Mouse (Mus musculus): ENCODE results near the gene Ablim1. TPM values are rescaled to one million over a fixed set of nuclear protein-coding genes. Genes with fewer than 3 reads are reported as not detected.
A peak's percentile ranks its signal among the peaks of the same experiment; 100 is the strongest.

Gene Ablim1
- total RNA-seq, 4 experiments from 2014 or later: 450 to 472 (median 462) TPM

DNA sequence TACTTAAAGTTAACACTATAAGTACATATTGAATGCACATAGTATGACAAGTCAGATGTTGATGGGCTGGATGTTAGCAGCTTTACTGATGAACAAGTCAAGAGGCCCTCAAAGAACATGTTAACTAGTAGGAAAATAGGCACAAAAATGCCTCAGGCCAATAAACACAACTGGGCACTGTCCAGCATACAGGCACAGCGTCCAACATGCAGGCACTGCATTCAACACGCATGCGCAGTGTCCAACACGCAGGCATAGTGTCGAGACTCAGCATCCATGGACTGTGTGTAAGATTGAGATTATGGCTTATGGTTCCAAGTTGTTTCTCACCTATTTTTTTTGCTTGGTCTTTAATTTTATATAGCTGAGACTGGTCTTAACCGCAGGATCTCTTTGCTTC is 92.1 kb downstream of the Ablim1 start:
- DNase-seq (ENCODE audit: low spot score): no peak

GRCm38 (mm10) chr19:57221684-57222235 is 93.0 kb downstream of the Ablim1 start:
- DNase-seq (ENCODE audit: low spot score): no peak

GRCm38 (mm10) chr19:57219758-57220157 is 95.0 kb downstream of the Ablim1 start:
- DNase-seq (ENCODE audit: low spot score): no peak

GRCm38 (mm10) chr19:57217161-57217560 is 97.6 kb downstream of the Ablim1 start:
- no peak for DNase-seq (ENCODE audit: low spot score)

GRCm38 (mm10) chr19:57215527-57215926 is 99.2 kb downstream of the Ablim1 start:
- no peak for DNase-seq (ENCODE audit: low spot score)

DNA sequence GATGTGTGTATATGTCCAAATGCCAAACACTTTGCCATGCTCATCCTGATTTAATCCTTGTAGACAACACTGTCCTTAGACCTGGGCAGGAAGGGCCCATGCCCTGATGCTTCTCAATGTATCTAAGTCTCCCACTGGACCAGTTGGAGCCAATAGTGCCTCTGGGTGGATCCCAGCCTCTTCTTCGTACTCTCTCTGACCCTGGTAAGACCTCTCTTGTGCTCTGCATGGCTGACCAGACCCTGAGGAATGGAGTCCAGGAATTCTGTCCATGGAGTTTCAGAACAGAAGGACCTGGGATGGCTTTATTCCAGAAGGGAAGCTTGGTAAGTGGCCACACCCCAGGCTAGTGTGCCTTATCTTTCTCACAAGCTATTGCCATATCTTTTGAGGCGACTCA is 102.3 kb downstream of the Ablim1 start:
- DNase-seq (ENCODE audit: low spot score): no peak

GRCm38 (mm10) chr19:57211444-57212111 is 103.1 kb downstream of the Ablim1 start:
- DNase-seq (ENCODE audit: low spot score): peak; percentile 81

GRCm38 (mm10) chr19:57210924-57211323 is 103.8 kb downstream of the Ablim1 start:
- DNase-seq (ENCODE audit: low spot score): no peak

DNA sequence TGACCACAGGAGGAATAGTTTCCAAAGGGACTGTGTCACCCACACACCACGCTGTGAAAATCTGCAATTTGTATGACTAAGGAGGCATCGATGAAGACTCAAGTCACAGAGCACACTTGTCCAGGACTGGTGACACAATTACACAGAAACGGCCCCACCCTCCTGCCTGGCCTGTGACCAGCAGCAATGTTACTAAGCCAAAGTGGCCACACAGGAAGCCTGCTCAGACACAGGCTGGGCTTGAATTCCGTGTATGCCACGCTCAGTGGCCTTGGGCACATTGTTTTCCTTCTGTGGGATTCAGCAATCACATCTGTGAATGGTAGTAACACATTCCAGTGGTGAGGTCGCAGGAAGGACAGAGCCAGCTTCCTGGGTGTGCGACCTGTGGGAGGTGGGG is 110.6 kb downstream of the Ablim1 start:
- no peak for DNase-seq (ENCODE audit: low spot score)

DNA sequence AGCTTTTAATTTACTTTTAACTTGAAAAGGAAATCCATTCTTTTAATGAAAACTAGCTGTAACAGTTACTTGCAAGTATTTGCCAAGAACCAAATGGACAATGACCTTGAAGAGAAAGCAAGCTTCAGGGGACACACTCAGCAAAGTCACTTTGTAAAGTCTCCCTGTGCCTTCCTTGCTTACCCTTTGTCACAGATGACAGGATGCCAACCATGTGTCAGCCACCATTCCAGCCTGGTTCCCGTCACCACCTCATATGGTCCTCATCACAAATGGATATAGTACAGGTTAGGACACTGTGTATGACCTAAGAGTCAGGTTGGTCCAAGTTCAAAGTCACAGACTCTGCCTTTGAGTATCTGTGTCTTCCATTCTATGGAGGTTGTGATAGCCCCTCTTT is 112.2 kb downstream of the Ablim1 start:
- no peak for DNase-seq (ENCODE audit: low spot score)

GRCm38 (mm10) chr19:57201090-57201483 is 113.6 kb downstream of the Ablim1 start:
- no peak for DNase-seq (ENCODE audit: low spot score)

DNA sequence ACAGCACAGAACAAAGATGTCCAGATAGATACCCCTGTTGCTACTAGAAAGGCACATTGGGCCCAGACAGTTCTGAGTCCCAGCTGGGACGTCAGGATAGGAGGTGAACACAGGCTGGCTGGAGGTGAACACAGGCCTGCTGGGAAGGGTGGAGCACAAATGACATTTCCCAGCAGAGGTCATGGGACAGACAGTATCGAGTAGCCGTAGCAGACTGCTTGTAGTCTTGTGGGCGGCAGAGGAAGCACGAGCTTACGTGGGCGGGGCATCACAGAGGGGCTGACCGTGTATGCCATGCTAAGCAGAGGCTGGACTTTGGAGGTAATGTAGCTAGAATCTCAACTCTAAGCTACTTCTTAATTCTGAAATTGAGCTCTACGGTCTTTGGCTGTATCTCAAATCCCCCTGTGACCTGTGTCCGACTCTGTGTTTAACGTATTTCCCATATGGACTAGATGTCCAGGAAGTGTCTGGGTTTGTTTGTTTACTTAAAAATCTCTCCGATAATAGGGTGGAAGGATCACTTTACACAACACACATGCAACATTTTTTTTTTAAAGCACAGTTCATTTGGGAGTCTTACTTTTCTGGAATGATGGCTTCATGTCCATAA is 114.1 kb downstream of the Ablim1 start:
- DNase-seq (ENCODE audit: low spot score): peak; percentile 70

DNA sequence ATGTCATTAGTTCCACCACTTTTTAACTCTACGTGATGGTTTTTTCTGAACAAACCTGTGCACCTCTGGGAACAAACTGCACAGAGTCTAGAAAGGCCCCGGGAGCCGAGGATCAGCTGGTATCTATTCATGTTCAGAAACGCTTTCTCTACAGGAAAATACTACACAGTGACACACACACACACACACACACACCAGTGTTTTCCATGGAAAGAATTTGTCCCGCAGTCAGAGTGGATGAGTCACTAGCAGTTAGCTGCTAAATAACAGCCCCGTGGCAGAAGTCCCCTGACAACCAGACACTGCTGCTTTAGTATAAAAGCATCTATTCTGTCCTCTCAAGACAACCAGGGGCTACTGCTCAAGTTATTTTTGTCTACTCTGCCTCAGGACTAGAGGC is 115.4 kb downstream of the Ablim1 start:
- DNase-seq (ENCODE audit: low spot score): no peak

GRCm38 (mm10) chr19:57198531-57198930 is 116.2 kb downstream of the Ablim1 start:
- no peak for DNase-seq (ENCODE audit: low spot score)

- no peak for DNase-seq (ENCODE audit: low spot score)
Measured at GRCm38 (mm10) chr19:57198029-57198428, 116.7 kb downstream of the Ablim1 start.

- DNase-seq (ENCODE audit: low spot score): peak; percentile 89
Measured at GRCm38 (mm10) chr19:57197043-57197817, 117.5 kb downstream of the Ablim1 start.

DNA sequence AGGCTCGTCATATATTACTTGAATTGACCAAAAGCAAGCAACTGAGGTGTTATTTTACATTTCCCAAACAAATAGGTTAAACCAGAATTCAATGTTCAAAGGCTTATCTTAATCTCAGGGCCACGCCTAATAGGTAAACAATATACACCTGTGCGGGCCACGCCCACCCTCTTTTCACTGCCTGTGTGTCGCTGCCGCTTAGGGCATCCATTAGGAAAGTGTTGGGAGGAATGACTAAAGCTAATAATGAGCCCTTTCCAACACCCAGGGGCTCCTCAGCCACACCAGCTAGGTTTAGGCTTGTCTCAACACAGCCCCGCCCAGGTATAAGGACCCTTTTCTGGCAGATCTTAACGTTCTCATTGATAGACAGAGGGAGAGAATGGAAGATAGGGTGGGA is 118.1 kb downstream of the Ablim1 start:
- DNase-seq (ENCODE audit: low spot score): no peak

DNA sequence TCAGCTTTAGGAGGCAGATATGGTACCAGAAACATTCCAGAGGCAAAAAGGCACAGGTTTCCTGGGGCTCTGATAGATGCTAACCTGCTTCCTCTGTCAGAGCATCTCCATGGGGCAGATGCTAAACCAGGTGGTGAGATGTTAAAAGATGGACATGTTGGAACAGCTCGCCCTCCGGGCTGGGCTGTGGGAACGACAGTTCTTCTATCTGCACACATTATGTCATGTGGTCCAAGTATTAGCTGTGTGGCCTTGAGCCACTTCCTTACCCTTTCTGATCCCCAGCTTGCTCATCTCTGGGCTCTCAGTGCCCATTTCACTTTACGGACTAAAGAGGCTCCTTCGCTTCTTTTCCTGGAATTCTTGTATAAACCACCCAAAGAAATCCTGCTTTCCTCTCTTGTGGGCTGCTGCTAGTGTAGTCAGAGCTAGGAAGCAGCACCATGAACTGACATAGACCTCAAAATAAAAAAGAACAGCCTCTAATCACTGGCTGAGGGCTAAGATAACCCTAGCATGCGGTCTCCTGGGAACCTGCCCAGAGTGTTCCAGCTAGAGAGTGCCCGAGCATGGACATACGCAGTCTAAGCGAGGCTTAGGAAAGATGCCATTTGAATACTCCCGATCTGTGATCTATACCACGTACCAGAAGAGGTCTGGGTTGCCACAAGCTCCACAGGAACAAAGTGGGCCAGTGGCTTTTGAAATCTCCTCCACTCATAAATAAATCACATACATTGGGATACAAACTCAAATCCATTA is 119.4 kb downstream of the Ablim1 start:
- no peak for DNase-seq (ENCODE audit: low spot score)

GRCm38 (mm10) chr19:57193958-57194357 is 120.8 kb downstream of the Ablim1 start:
- DNase-seq (ENCODE audit: low spot score): no peak

- DNase-seq (ENCODE audit: low spot score): no peak
Measured at GRCm38 (mm10) chr19:57193382-57193781, 121.3 kb downstream of the Ablim1 start.

- no peak for DNase-seq (ENCODE audit: low spot score)
Measured at GRCm38 (mm10) chr19:57191109-57191508, 123.6 kb downstream of the Ablim1 start.

GRCm38 (mm10) chr19:57189427-57189826 is 125.3 kb downstream of the Ablim1 start:
- DNase-seq (ENCODE audit: low spot score): no peak
